ENCODE assay signal across 8 mouse cellular contexts in genomic region chr14:54360577-54361340, GRCm38 (mm10). TPM values are rescaled to one million over a fixed set of nuclear protein-coding genes. Genes with fewer than 3 reads are reported as not detected.
DNase-seq lines count a peak whose midpoint lies in the region; ATAC-seq lines count a peak whose summit lies in the region.

Gene Oxa1l (plus strand): TSS chr14:54360834.

- peak; percentile 92 for ATAC-seq in erythroid progenitor cell, adult 5-6 weeks (replicated peaks; ENCODE audit: low FRiP score, poor library complexity, severe bottlenecking)
- peak; percentile 79 for ATAC-seq in heart, embryonic 13.5 days (ENCODE audit: extremely low read depth, insufficient number of reproducible peaks, low FRiP score, low TSS enrichment)
- peak; percentile 83 for ATAC-seq in liver, embryonic 12.5 days
- ATAC-seq in stomach, embryonic 15.5 days (ENCODE audit: insufficient read depth, low FRiP score, low read depth) = peak; percentile 82

- DNase-seq in CD4-positive helper T cell, adult 2 months (ENCODE audit: low read depth, low spot score) = peak; percentile 97
- peak; percentile 92 for DNase-seq in brain, embryonic 18.5 days (ENCODE audit: low read depth, low spot score)
- peak; percentile 97 for DNase-seq in kidney, postnatal 10 days
- DNase-seq in natural killer cell, adult 2 months (ENCODE audit: low spot score in 2 of 2) = peak; percentile 94 to 95

- H3K4me1 ChIP-seq in heart, embryonic 13.5 days = peaks cover 17% of the 10 kb centered on the region
- peaks cover 18% of the 10 kb centered on the region for H3K4me1 ChIP-seq in liver, embryonic 12.5 days
- 0 out of 2 replicates have a peak, but pooled peaks cover 5% of the 10 kb centered on the region for H3K4me1 ChIP-seq in stomach, embryonic 15.5 days

- peaks cover 31% of the 10 kb centered on the region for H3K36me3 ChIP-seq in heart, embryonic 13.5 days
- peaks cover 29% of the 10 kb centered on the region for H3K36me3 ChIP-seq in liver, embryonic 12.5 days
- H3K36me3 ChIP-seq in stomach, embryonic 15.5 days = peaks cover 13% of the 10 kb centered on the region

- H3K4me2 ChIP-seq in heart, embryonic 13.5 days = peak within 1 kb of the TSS; percentile 84
- peak within 1 kb of the TSS; percentile 90 for H3K4me2 ChIP-seq in liver, embryonic 12.5 days
- H3K4me2 ChIP-seq in stomach, embryonic 15.5 days = peak within 1 kb of the TSS; percentile 66

- H3K9ac ChIP-seq in heart, embryonic 13.5 days = peak within 1 kb of the TSS; percentile 96
- peak within 1 kb of the TSS; percentile 92 for H3K9ac ChIP-seq in liver, embryonic 12.5 days
- H3K9ac ChIP-seq in stomach, embryonic 15.5 days = peak within 1 kb of the TSS; percentile 91

- under 1% methylated on average over 48 of the region's 48 CpGs for WGBS in heart, embryonic 13.5 days
- WGBS in liver, embryonic 12.5 days (ENCODE audit: insufficient replicate concordance) = under 1% methylated on average over 48 of the region's 48 CpGs
- WGBS in stomach, embryonic 15.5 days = under 1% methylated on average over 48 of the region's 48 CpGs

- H3K27ac ChIP-seq in heart, embryonic 13.5 days (replicated peaks) = peak within 1 kb of the TSS; percentile 87
- peak within 1 kb of the TSS; percentile 73 for H3K27ac ChIP-seq in liver, embryonic 12.5 days
- peak within 1 kb of the TSS; percentile 75 for H3K27ac ChIP-seq in stomach, embryonic 15.5 days

- H3K9me3 ChIP-seq in heart, embryonic 13.5 days = no peaks in the 10 kb centered on the region
- no peaks in the 10 kb centered on the region; the same call in 1 of the 2 replicates for H3K9me3 ChIP-seq in liver, embryonic 12.5 days (replicated peaks)
- H3K9me3 ChIP-seq in stomach, embryonic 15.5 days = no peaks in the 10 kb centered on the region

- H3K27me3 ChIP-seq in heart, embryonic 13.5 days (replicated peaks) = no peaks in the 10 kb centered on the region
- H3K27me3 ChIP-seq in liver, embryonic 12.5 days (replicated peaks) = no peaks in the 10 kb centered on the region
- no peaks in the 10 kb centered on the region for H3K27me3 ChIP-seq in stomach, embryonic 15.5 days (replicated peaks)

- peak within 1 kb of the TSS; percentile 88 for H3K4me3 ChIP-seq in heart, embryonic 13.5 days
- peak within 1 kb of the TSS; percentile 92 for H3K4me3 ChIP-seq in liver, embryonic 12.5 days
- peak within 1 kb of the TSS; percentile 89 for H3K4me3 ChIP-seq in stomach, embryonic 15.5 days (replicated peaks)

RNA-seq across cellular contexts. Expression of gene Oxa1l, which starts in this region (rescaled TPM):
- 13.3 and 21.0 TPM in 2 replicates for total RNA-seq in erythroid progenitor cell, adult 5-6 weeks (2015; ENCODE audit: low replicate concordance)
- 14.0 and 19.3 TPM in 2 replicates for total RNA-seq in erythroid progenitor cell, adult 5-6 weeks (2017; ENCODE audit: low replicate concordance)
- 49.4 and 56.6 TPM in 2 replicates for polyA plus RNA-seq in heart, embryonic 13.5 days (2015; fragmentation: Nextera tagmentation; extraction: Ambion mirVana)
- 24.9 and 27.3 TPM in 2 replicates for polyA plus RNA-seq in liver, embryonic 12.5 days (2016; fragmentation: Nextera tagmentation; extraction: Ambion mirVana)
- polyA plus RNA-seq in stomach, embryonic 15.5 days (2015; fragmentation: Nextera tagmentation; extraction: Ambion mirVana) = 38.1 and 44.6 TPM in 2 replicates

Comparison
In these comparisons a context has a peak if more than half of its experiments do, and no peak if none do; other contexts are left out.
1. Peak in every context shown above with its lines: DNase-seq, ATAC-seq, H3K4me3 ChIP-seq and H3K27ac ChIP-seq.